Mouse (Mus musculus): ENCODE data around the gene Maml3.

Maml3 gene

DNA sequence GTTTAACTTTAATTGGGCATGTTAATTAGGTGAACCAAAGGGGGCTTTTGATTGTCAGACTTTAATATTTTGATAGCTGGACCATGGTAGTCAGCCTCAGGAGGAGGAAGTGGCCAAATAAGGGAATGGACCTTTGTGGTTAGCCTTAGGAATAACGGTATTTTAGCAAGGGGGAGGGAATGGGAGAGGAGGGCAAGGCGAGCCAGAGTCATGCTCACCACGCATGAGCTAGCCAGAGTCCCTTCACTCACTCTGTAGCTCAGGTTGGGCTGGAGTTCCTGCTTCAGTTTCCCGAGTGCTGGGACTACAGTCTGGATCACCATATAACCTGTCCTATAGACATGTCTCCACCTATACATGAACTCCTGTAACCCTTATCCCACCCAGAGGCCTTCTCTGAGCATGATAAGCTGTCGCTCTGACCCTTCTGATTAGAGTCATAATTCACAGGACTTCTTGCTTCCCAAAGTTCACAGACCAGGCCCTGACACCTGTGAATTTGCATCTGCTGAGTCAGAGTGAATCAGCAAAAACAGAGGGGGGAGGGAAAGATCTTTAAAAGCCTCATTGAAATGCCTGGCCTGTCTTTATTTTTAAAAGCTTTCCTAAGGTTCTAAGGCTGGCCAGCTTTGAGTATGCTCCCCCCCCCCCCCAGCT lies 434.3 kb downstream of the Maml3 start:
- peak; percentile 91 for DNase-seq (ENCODE audit: low read depth, low spot score)

DNA sequence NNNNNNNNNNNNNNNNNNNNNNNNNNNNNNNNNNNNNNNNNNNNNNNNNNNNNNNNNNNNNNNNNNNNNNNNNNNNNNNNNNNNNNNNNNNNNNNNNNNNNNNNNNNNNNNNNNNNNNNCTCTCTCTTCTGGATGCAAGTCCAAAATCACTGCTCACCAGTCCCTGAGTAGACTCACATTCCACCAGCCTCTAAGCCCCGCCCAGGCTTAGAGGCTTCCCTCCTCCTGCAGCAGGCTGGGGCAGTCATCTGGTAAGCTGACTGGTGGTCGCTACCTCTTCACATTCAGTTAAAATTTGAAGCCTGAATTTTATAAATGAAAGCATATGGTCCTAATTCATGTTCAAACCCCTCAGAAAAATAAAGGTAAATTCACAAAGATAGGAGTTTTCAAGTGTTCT lies 436.3 kb downstream of the Maml3 start:
- no peak for DNase-seq (ENCODE audit: low read depth, low spot score)

DNA sequence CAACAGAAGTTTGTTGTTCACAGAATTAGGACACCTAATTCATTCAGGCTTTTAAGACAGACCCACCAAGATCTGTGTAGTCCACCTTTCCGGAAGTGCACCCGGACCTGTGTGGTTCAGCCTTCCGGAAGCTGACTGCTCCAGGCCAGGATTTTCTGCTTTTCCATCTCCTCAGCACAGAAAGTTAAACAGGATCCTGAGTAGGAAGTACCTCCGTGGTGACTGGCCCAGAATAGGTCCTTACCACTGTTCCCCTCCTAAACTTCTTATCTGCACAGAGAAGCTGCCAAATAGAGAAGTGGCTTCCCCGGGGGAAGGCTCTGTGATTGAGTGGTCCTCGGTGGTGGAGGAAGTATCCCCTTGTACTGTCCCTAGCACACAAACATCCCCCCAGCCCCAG lies 442.3 kb downstream of the Maml3 start:
- DNase-seq (ENCODE audit: low read depth, low spot score): no peak

DNA sequence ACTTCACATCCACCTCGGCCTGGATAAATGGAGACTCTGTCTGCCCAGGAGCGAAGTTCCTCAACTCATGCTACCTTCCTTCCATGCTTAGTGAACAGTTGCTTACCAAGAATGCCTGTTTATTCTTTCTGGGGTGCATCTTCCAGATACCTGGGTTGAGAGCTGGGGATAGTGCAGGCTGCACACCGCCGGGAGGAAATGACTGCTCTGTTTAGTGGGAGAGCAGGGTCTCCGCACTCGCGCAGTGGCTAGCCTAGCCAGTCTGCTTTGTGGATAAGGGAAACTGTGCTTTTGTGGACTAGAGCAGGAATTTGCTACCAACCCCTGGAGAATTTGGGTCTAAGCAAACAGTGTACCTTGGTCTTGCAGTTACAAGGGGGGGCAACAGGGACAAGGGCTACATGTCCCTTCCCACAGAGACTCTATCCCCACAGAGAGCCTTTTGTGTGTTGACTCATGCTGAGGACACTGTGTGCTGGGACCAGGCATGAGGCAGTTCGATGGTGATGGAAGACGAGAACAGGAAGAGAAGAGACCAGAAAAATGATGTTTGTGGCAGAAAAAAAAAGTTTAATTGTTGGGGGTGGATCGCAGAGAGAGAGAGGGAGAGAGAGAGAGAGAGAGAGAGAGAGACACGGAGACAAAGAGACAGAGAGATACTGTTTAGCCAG lies 442.9 kb downstream of the Maml3 start:
- no peak for DNase-seq (ENCODE audit: low read depth, low spot score)

DNA sequence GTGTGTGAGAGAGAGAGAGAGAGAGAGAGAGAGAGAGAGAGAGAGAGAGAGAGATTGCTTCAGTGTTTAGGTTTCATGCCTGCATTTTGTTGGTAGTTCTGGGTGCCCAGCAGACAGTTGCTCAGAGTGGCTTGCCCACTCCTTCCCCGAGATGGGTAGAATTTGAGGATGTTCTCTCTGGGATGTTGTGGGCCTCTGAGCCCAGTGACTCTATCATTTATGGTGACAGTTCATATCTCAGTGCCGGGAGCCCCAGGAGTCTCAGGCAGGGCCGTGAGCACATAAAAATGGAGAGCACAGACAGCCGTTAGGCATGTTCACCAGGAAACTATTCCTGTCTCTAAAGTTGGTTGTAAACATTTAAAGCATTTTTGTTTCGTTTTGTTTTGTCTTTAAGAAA lies 443.5 kb downstream of the Maml3 start:
- DNase-seq (ENCODE audit: low read depth, low spot score): no peak

DNA sequence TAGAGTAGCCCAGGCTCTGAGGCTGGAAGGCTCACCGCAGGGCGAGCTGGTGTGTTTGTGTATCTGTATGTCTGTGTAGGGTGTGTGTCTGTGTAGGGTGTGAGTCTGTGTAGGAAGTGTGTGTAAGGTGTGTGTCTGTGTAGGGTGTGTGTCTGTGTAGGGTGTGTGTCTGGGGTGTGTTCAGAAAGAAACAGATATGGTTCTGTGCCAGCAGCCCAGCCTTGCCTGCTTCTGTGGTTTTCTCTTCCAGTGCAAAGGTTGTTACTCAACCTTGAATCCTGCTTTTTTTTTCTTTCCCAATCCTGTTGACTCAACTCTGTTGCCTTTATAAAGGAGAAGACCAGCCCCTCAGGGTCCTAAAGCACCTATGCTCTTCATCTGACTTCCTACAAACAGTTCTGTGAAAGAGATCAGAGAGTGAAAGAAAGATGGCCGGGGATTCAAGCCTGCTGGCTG lies 444.0 kb downstream of the Maml3 start:
- no peak for DNase-seq (ENCODE audit: low read depth, low spot score)

DNA sequence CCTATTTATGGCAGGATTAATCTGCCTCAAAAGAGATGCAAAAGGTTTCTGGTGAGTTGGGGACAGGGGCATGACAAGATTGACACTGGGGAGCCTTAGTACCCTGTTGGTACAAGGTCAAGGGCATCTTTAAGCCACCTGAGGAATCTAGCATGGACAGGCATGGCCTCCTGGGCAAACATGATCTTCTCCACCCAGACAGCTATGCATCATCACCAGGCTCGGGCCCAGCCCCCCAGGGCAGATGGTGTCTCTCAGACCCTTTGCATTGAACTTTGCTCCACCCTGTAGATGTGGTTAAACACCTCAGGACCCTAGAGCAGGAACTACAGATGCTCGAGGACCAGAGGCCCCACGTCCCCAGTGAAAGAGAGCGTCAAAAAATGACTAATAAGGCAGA lies 444.8 kb downstream of the Maml3 start, which contains the start of gene Mgst2:
TSS of gene Mgst2 (plus strand) at position 301 of the 400 bp plus-strand sequence.
- DNase-seq (ENCODE audit: low read depth, low spot score): no peak

DNA sequence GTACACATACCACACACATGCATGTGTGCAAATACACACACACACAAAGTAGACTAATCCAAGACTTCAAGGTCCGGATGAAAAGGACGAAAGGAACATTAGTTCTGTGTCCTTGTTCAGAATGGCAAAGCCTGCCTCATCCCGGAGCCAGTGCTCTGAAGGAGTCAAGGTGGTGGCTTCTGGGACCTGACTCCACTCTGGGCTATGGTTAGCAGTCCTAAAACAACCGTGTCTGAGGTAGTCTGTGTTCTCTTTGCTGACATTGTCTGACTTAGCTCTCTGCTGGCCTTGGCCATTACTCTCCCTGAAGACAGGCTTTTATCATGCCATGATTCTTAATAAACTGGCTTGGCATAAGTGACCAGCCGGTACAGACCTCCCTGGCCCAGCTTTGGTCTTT lies 445.5 kb downstream of the Maml3 start:
- no peak for DNase-seq (ENCODE audit: low read depth, low spot score)

DNA sequence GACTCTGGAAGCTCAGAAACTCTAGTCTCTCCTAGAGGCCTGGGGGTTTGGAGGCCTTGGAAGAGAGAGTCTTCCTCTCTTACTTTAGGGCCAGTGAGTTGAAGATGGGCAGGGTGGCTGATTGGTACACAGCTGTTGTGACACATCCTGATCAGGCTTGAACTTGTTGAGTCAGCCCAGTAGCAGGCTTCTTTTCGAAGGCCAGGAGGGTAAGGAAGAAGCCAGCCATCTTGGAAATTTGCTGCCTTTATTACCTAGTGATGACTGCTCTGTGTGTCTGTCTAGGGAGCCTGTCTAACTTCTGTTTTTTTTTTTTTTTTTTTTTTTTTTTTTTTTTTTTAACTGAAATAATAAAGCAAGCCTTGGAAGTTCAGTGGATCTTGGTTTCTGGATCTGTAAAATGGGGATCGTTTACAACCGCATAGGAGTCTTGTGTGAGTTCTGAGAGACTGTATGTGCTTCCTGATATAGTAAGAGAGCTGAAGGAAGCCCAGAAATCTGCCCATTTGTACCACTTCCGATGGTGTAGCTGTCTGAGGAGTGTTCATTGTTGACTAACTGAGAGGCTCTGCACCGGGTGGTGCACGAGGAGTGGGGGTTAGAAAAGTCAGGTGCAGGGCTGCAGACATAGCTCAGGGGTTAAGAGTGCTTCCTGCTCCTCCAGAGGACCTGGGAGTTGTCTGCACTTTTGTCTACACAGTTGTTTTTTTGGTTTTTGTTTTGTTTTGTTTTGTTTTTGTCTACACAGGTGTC lies 450.4 kb downstream of the Maml3 start:
- no peak for DNase-seq (ENCODE audit: low read depth, low spot score)

DNA sequence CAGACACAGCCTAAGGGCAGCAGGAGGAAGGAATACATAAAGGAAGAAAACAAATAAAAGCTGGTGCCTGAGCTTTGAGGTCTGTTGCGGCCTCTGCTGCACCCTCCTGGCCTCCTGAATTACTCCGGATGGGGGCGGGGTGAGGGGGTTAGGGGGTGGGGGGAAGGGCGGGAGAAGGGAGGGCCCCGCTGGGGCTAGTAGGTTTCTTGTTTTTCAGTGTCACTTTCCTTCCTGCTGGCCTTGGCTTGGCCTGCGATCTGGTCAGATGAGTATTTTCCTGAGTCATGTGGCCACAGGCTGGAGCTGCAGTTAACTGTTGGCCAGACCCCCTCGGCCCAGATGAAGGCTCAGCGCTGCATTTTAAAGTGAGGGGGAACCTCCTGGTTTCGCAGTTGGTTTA lies 452.2 kb downstream of the Maml3 start:
- no peak for DNase-seq (ENCODE audit: low read depth, low spot score)

DNA sequence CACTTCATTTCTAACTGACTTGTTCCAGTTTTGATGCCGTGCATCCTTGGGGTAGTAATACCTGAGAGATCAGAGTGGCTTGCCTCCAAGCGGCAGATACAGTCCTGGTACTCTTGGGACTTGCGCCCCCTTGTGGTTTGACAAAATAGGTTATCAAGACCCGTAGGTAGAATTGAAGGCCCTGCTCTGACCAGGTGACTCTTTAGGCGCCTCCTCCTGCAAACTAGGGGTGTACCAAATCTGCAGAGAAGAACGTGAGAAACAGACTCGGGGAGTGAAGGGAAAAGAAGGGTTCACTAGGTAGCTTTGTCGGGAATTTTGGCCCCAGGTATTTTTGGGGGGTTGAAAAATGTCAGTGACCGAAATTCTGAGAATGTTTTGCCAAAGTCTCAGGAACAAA lies 452.6 kb downstream of the Maml3 start:
- DNase-seq (ENCODE audit: low read depth, low spot score): peak; percentile 73

DNA sequence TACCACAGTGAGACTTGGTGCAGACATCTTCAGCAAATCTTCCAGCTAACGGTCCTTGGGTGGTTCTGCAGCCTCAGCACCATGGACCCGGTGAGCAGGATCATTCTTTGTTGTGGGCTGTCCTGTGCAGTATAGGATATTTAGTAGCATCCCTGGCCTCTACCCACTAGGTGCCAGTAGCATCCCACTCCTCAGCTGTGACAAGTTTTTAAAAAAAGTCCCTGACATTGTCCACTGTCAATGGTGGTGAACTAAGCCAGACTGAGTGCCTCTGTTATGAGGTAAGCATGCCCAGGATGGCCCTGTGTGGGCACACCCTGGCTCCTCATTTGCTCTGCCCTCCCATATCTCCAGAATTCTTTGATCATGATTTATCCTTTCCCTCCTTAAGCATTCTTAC lies 453.7 kb downstream of the Maml3 start:
- DNase-seq (ENCODE audit: low read depth, low spot score): no peak

DNA sequence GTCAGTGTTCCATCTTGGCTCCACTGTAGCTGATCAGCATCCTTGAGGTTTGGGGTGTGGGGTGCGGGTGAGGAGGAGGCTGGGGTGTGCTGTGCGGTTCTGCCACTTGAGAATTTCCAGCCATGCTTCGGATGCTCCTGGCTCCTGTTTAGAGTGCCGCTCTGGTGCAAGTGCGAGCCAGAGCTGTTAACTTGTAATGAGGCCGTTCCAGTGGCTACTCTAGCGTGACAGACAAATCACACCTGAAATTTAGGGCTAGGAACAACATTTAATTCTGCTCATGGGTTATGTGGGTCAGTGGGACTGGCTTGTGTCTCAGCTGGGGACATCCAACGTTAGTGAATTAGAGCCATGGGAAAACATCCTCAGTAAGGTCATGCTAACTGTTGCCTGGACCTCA lies 454.9 kb downstream of the Maml3 start:
- DNase-seq (ENCODE audit: low read depth, low spot score): no peak

DNA sequence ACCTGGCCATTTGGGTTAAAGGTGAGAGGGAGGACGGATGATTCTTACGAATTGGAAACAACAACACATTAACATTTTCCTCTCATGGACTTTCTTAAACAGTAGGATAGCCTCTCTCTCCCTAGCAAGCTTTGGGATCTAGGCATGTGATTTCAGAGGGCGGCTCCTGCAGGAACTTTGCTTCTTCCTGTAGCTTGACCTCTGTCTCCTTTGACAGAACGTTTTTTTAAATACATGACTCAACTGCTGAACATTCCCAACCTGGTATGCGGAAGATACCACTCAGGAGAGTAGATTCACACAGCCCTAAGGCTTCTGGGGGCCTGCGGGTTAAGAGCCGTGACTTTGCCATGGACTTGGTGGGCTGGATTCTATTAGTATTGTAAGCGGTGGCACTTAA lies 455.4 kb downstream of the Maml3 start:
- DNase-seq (ENCODE audit: low read depth, low spot score): no peak

DNA sequence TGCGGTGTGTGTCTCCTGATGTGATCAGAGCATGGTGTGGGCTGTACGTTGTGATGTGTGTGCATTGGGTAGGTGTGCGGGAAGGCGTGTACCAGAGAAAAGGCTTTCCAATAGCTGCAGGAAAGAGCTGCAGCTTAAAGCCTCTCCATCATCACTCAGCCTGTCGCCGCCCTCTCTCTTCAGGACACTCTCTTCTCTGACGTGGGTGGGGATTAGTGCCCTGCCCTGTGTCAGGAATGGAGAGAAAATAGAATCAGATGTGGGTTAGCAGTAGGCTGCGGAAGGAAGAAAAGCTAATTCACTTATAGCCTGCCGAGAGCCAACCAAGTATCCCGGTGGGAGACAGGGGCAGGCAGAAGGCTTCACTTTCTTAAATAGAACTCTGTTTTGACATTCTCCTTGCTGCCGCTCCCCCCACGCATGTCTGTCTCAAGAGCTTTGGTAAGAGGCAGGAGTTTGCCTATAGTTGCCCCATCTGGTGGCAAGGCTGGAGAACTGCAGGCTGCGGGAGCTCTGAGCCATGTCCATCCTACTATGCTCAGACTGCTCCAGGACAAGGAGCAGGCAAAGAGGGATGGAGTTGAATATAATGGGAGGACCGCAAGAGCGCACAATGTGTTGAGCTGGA lies 456.7 kb downstream of the Maml3 start:
- no peak for DNase-seq (ENCODE audit: low read depth, low spot score)

DNA sequence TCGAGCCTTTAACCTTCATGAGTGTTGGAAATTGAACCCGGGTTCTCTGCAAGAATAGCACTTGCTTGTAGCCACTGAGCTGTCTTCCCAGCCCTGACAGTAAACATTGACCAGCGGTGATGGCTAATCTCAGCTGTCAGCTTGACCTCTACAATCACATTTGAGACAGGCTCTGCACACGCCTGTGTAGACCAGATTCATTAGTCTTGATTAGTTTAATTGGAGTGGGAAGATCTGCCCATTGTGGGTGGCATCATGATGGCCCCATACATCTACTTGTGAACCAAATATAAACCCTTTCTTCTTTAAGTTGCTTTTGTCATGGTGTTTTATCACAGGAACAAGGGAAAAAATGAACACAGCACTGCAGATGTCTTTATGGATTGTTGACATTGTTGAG lies 457.5 kb downstream of the Maml3 start:
- DNase-seq (ENCODE audit: low read depth, low spot score): no peak

DNA sequence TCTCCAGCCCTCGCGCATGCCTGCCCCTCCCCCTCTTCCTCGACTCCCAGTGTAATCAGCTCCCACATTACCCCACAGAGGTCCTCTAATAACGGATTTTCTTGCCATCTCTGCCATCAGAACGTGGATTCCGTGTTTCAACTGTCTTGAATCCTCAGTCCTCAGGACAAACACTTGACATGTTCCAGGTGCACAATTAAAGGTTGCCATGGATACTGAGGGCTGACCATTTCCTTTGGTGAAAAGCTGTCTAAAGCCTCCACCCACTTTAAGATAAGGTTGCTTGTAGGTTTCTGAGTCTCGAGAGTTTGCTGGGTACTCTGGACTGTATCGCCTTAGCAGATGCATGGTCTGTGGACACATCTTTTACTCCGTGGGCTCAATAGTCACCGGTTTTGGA lies 458.6 kb downstream of the Maml3 start:
- DNase-seq (ENCODE audit: low read depth, low spot score): no peak

DNA sequence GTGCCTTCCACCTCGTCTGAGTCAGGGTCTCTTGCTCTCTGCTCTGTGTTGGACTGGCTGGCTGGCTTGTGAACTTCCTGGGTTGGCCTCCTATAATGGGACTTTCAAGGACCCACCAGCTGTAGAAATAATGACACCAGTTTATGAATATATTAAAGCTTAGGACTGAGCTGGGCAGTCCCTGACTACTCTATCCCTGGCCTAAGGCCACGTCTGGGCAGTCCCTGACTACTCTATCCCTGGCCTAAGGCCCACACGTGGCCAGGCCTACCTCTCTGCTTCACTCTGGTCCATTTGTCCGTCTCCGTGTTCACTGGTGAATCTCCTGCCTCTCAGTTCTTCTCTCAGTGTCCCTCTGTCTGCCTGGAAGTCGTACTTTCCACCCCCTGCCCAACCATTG lies 459.4 kb downstream of the Maml3 start:
- no peak for DNase-seq (ENCODE audit: low read depth, low spot score)

DNA sequence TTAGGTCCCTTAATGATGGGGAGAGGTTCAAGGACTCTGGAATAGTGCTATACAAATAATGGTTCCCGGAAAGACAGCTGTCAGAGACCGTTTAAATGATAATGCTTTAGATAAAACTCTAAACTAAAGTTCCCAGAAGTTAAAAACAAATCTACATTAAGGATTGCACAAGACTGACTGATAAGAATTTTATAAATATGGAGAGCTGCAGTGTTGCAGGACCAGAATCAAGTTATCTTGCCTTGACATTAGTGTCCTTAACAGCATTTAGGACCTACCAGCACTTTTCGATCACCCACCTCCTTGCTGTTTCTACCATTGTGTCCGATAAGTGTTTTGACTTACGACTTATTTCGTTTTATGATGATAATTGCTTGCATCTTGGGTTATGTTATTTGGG lies 466.6 kb downstream of the Maml3 start:
- no peak for DNase-seq (ENCODE audit: low read depth, low spot score)

DNA sequence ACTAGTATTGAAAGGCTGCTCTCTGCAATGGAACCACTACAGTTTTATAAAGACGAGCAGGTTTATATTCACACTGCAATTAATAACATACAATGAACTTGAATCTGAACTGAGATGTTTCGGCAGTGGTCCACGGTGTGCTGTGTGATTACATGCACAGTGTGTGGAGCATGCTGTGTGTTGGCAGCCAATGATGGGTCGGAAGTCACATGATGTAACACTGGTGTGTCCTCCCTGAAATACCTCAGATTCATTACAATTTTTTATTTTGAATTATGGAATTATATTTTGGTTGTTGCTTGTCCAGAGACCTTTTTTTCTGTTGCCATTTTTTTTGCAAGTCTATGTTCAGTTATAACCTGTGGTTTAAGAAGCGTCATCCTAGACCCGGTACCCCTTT lies 467.6 kb downstream of the Maml3 start:
- no peak for DNase-seq (ENCODE audit: low read depth, low spot score)

DNA sequence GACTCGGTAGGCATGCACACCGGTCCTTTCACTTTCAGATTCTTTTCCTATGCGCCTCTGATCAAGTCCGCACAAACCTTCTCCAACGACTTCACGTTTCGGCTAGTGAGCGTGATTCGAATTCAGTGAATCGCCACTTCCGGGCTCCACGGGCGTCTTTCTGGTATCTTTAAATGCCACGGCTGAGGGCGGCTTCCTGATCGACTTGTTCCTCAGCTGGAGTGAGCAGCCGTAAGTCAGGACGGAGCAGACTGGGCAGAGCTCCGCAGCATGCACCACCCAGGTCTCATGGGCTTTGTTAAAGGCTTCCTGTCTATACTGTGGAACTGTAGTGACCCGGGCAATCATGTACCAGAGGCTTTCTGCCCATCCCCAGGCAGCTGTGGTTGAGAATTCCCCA lies 468.2 kb downstream of the Maml3 start:
- DNase-seq (ENCODE audit: low read depth, low spot score): no peak

DNA sequence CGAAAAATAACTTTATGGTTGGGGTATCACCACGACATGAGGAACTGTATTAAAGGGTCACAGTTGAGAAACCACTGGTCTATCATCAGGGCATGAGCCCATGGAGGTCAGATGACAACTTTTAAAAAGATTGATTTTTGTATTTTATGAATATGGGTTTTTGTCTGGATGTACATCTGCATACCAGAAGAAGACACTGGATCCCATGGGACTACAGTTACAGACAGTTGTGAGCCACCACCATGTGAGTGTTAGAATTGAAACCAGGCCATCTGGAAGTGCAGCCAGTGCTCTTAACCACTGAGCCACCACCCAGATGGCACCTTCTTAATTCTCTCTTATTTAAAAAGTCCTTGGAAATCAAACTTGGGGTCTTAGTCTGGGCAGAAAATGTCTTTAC lies 468.9 kb downstream of the Maml3 start:
- no peak for DNase-seq (ENCODE audit: low read depth, low spot score)

All from c-Kit-negative CD71-positive TER-119-positive erythroid progenitor cells, embryonic 14.5 days (primary cell).